Mouse (Mus musculus) forebrain, postnatal 0 days (tissue): ENCODE data around the gene Bpifa3. TPM values are rescaled to one million over a fixed set of nuclear protein-coding genes. Genes with fewer than 3 reads are reported as not detected.
A peak's percentile ranks its signal among the peaks of the same experiment; 100 is the strongest.
"Not testable (repeated sequence)": the region's sequence is repeated elsewhere in the genome, so short reads cannot be mapped to it uniquely, and the experiment has no call there.

ENCODE experiments used
- ATAC-seq: fragments of 200-750 bp; cut with Nextera tagmentation; 2 replicates; pipeline ENCODE4 v1.8.0; 2017; ENCODE audit warnings: mild to moderate bottlenecking, moderate library complexity
- DNase-seq: peaks from one replicate; pipeline ENCODE4 v3.0.0-alpha.2; 2015
- H3K27ac ChIP-seq: fragments of 300-500 bp; sonication (generic); 2 replicates; pipeline ENCODE4 v1.5.1; 2014; ENCODE audit warnings: low read depth, mild to moderate bottlenecking, antibody characterized with exemption, low read length, moderate library complexity, mixed read lengths
- H3K27me3 ChIP-seq: fragments of 300-500 bp; sonication (generic); 2 replicates; pipeline ENCODE4 v1.6.1; 2014; ENCODE audit warnings: mild to moderate bottlenecking, low read length, mixed read lengths; ENCODE audit not compliant: insufficient read depth
- H3K36me3 ChIP-seq: fragments of 300-500 bp; sonication (generic); 2 replicates; pipeline ENCODE4 v1.6.1; 2014; ENCODE audit warnings: mild to moderate bottlenecking, moderate library complexity; ENCODE audit not compliant: insufficient read depth
- H3K4me1 ChIP-seq: fragments of 300-500 bp; sonication (generic); 2 replicates; pipeline ENCODE4 v1.6.1; 2014; ENCODE audit warnings: antibody characterized with exemption; ENCODE audit not compliant: insufficient read depth
- H3K4me2 ChIP-seq: fragments of 300-500 bp; sonication (generic); 2 replicates; pipeline ENCODE4 v1.6.1; 2014; ENCODE audit warnings: low read depth, mild to moderate bottlenecking, moderate library complexity
- H3K4me3 ChIP-seq: fragments of 300-500 bp; sonication (generic); 2 replicates; pipeline ENCODE4 v1.5.1; 2014; ENCODE audit warnings: low read depth, low read length, mixed read lengths
- H3K9ac ChIP-seq: fragments of 300-500 bp; sonication (generic); 2 replicates; pipeline ENCODE4 v1.6.1; 2014; ENCODE audit warnings: mild to moderate bottlenecking
- H3K9me3 ChIP-seq: fragments of 300-500 bp; sonication (generic); 2 replicates; pipeline ENCODE4 v1.6.1; 2016; ENCODE audit warnings: low read length
- CTCF ChIP-seq: sonication (generic); IDR thresholded peaks from 2 replicates; pipeline ENCODE4 v1.5.1; 2016; ENCODE audit warnings: antibody characterized with exemption, control low read depth, low read depth
- WGBS: fragments of 180-500 bp; shearing (Covaris S2); extraction: QIAGEN DNeasy Blood & Tissue Kit; methylation state at CpG from one replicate; pipeline ENCODE4 v1.1.7; 2014; 5-methylcytosine and 5-hydroxymethylcytosine counted together
- polyA plus RNA-seq: library from polyadenylated mRNA; unstranded; fragments of >200 nt; fragmentation: Nextera tagmentation; extraction: Ambion mirVana; gene quantifications from 2 replicates; pipeline ENCODE4 v1.2.1, GENCODE M21; 2015
- total RNA-seq: library from RNA; depleted of rRNA; stranded (reverse); fragments of >200 nt; gene quantifications from 2 replicates; pipeline ENCODE4 v1.2.3, GENCODE M21; 2014

Bpifa3 gene
- total and polyA plus RNA-seq, 2 experiments from 2014 or later = not detected

DNA sequence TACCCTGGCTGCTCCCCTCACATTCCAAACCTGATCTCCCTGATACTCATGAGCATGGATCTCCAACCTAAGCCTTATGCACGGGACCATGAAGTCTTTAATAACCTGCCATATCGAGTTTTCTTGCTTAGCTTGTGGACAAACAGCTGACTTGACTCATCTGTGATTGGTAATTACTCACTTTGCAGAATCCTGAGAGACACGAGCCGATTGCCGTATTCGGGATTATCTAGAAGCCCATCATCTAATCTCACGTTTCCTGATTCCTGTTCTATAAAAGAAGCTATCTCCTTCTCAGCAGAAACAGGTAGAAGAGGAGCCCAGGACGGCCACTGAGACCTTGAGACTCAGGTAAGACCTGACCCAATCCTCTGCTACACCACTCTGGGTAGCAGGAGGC, 32.2 kb downstream of the Bpifa3 start, which contains the start of gene Bpifa5:
Gene Bpifa5, plus strand, starts transcription at position 301 of the 400 bp plus-strand sequence.
- no peak for DNase-seq
- no peak for TF ChIP-seq CTCF

DNA sequence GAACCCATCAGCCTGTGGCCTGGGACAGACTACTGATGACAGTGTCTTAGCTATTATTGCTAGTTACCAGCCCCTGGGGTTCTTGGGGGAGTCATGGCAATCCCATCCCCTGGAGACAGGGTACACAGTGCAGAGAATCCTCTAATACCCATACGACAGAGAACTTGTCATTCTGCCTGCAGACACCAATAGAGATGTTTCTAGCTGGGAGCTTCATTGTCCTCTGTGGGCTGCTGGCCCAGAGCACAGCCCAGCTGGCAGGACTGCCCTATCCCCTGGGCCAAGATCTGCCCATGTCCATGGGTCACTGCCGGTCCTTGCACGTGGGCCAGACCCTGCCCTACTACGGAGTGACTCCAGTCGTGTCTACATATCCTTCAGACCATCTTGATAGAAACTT, 33.2 kb downstream of the Bpifa3 start:
- Histone ChIP-seq H3K4me3 (no peak overlapping the region), H3K27ac (no peak overlapping the region), H3K27me3 (no peaks in the 10 kb centered on the region), H3K4me1 (no peaks in the 10 kb centered on the region), H3K9me3 (0 out of 2 replicates have a peak, but pooled peaks cover 3% of the 10 kb centered on the region), H3K36me3 (no peaks in the 10 kb centered on the region), H3K4me2 (no peak overlapping the region), H3K9ac (no peak overlapping the region)
- 84% methylated on average over 5 of the region's 5 CpGs for WGBS
- TF ChIP-seq CTCF = no peak
- DNase-seq (no peak), ATAC-seq (peak; percentile 45; the same call in 1 of the 2 replicates)

More for the DNA sequence above, 32.2 kb downstream of the Bpifa3 start, which contains the start of gene Bpifa5:
- no peaks in the 10 kb centered on the region for H3K27me3 ChIP-seq
- no peaks in the 10 kb centered on the region for H3K36me3 ChIP-seq
- no peak within 1 kb of the TSS for H3K27ac ChIP-seq
- ATAC-seq = no peak
- H3K9me3 ChIP-seq = 0 out of 2 replicates have a peak, but pooled peaks cover 3% of the 10 kb centered on the region
- no peak within 1 kb of the TSS for H3K4me3 ChIP-seq
- no peak within 1 kb of the TSS for H3K4me2 ChIP-seq
- WGBS = 86% methylated on average over 8 of the region's 8 CpGs
- H3K4me1 ChIP-seq = no peaks in the 10 kb centered on the region
- H3K9ac ChIP-seq = no peak within 1 kb of the TSS

DNA sequence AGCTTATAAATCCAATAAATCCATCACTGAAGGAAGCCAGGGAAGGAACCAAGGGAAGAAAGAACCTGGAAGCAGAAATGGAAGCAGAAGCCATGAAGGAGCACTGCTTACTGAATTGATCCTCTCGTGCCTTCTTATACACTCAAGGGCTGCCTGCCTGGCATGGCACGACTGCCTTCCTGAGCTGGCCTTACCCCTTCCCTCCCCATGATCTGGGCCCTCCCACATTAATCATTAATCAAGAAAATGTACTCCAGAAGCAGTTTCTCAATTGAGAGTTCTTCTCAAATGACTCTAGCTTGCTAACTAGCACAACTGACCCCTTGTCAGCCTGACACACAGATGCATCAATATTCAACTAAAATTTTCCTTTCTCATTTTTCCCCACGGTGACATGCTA, 39.0 kb downstream of the Bpifa3 start:
- no peak for TF ChIP-seq CTCF
- Histone ChIP-seq H3K27ac (no peak overlapping the region), H3K4me3 (no peak overlapping the region), H3K4me2 (no peak overlapping the region), H3K27me3 (no peaks in the 10 kb centered on the region), H3K4me1 (no peaks in the 10 kb centered on the region), H3K9me3 (no peaks in the 10 kb centered on the region), H3K9ac (no peak overlapping the region), H3K36me3 (no peaks in the 10 kb centered on the region)
- 82% methylated on average over 3 of the region's 3 CpGs for WGBS
- DNase-seq (no peak), ATAC-seq (no peak)

DNA sequence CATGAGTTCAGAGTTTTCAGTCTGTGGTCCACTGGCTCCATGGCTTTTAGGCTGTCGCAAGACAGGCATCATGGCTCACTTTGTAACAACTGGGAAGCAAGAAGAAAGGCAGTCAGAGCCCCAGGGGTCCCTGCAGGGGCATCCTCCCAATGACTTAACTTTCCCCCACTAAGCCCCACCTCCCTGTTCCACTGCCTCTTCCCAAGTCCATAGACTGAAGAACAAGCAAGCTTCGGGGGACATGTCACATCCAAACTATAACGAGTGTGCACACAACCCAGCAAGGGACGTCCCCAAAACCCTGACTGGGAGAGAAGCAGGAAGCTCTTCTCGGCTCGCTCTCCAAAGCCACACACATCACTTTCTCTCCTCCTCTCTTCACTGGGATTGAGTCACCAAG, 41.5 kb downstream of the Bpifa3 start:
- no peak for DNase-seq
- no peak overlapping the region for H3K9ac ChIP-seq
- no peak overlapping the region for H3K4me2 ChIP-seq
- no peak overlapping the region for H3K4me3 ChIP-seq
- H3K9me3 ChIP-seq = no peaks in the 10 kb centered on the region
- 75% methylated on average over 6 of the region's 6 CpGs for WGBS
- H3K27ac ChIP-seq = no peak overlapping the region
- no peaks in the 10 kb centered on the region for H3K36me3 ChIP-seq
- H3K27me3 ChIP-seq = no peaks in the 10 kb centered on the region
- ATAC-seq = no peak
- no peak for TF ChIP-seq CTCF
- H3K4me1 ChIP-seq = no peaks in the 10 kb centered on the region

DNA sequence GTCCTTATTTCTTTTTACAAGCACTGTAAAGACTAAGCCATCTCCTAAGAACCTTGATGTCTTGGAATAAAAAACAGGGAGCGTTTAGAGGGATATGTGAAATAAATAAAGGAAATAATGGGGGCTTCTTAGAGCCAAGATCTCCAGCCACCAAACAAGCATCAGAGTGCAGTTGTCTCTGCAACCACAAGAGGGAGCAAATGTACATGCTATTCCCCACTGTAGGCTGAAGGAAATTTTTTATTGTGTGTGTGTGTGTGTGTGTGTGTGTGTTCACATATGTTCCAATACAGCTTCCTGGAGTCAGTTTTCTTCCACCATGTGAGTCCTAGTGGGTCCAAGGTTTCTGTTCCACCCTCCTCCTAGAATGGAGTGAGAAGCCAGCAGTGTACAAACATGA, 43.2 kb downstream of the Bpifa3 start:
- no peak for ATAC-seq
- H3K4me3 ChIP-seq = no peak overlapping the region
- peak; percentile 86 for TF ChIP-seq CTCF
- no peak overlapping the region for H3K4me2 ChIP-seq
- no peaks in the 10 kb centered on the region for H3K9me3 ChIP-seq
- 42% methylated on average over 1 of the region's 1 CpGs for WGBS
- DNase-seq = peak; percentile 66
- H3K4me1 ChIP-seq = no peaks in the 10 kb centered on the region
- no peak overlapping the region for H3K27ac ChIP-seq
- H3K36me3 ChIP-seq = no peaks in the 10 kb centered on the region
- no peaks in the 10 kb centered on the region for H3K27me3 ChIP-seq
- no peak overlapping the region for H3K9ac ChIP-seq

DNA sequence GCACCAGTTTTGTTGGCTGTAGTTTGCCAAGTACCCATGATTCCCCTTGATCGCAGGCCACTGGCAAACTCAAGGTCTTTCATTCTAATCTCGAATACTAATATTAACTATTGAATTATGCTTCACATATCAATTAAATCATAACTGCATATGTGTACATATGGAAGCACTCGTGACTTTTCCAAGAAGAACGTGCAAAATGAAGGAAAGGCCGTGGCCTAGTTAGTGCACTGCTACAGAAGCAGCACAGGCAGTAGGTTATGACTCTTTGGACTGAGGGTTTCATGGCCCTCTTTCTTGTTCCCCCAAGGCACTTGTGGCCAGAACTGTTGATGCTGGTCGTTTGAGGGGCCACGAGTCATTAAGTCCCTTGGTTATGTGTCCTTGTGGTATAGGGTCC, 51.8 kb downstream of the Bpifa3 start:
- H3K9ac ChIP-seq, DNase-seq, H3K36me3 ChIP-seq, H3K4me1 ChIP-seq, H3K9me3 ChIP-seq, H3K27me3 ChIP-seq, H3K27ac ChIP-seq, ATAC-seq, H3K4me2 ChIP-seq, H3K4me3 ChIP-seq: not testable (repeated sequence)
- 83% methylated on average over 7 of the region's 7 CpGs for WGBS

DNA sequence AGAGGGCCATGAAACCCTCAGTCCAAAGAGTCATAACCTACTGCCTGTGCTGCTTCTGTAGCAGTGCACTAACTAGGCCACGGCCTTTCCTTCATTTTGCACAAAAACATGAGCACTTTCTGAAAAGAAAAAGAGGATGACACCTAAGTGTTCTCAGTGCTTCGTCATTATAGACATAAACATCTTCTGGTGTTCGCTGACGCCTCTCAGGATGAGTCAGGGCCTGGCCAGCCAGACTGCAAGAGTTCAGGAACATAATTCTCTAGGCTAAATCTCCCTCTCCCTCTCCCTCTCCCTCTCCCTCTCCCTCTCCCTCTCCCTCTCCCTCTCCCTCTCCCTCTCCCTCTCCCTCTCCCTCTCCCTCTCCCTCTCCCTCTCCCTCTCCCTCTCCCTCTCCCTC, 52.9 kb downstream of the Bpifa3 start:
- H3K27ac ChIP-seq, H3K4me1 ChIP-seq, ATAC-seq, H3K36me3 ChIP-seq, H3K4me3 ChIP-seq, DNase-seq, H3K27me3 ChIP-seq, H3K4me2 ChIP-seq, H3K9ac ChIP-seq, H3K9me3 ChIP-seq: not testable (repeated sequence)
- WGBS = 78% methylated on average over 4 of the region's 4 CpGs

DNA sequence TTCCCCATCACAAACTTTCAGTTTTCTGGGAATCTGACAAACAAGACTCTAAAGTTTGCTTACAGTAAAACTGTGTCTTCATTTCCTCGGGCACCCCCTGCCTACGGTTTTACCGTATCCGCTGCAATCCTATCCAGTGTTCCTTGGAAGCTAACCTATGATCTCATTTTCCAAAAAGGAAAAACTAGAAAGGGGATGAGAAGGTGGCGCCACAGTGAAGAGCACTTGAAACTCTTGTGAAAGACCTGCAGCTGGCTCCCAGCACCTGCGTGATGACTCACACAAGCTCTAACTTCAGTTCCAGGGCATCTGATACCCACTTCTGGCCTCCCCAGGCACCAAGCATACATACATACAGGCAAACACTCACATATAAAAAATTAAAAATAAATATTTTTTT, 55.2 kb downstream of the Bpifa3 start:
- ATAC-seq (no peak), DNase-seq (no peak)
- H3K9me3 ChIP-seq = no peaks in the 10 kb centered on the region
- H3K27ac ChIP-seq = no peak overlapping the region
- 80% methylated on average over 6 of the region's 6 CpGs for WGBS
- no peaks in the 10 kb centered on the region for H3K36me3 ChIP-seq
- no peak overlapping the region for H3K4me3 ChIP-seq
- TF ChIP-seq CTCF = no peak
- H3K27me3 ChIP-seq = no peaks in the 10 kb centered on the region
- H3K9ac ChIP-seq = no peak overlapping the region
- H3K4me2 ChIP-seq = no peak overlapping the region
- no peaks in the 10 kb centered on the region for H3K4me1 ChIP-seq
